Mouse (Mus musculus) liver, adult 2 months (tissue): Measurements from ENCODE around the gene Tmem100.

Source experiments
- CTCF ChIP-seq: fragments of 200-500 bp; IDR thresholded peaks from 2 replicates; pipeline ENCODE4 v1.5.1; 2011; ENCODE audit warnings: low read depth, low read length, control low read depth
- POLR2A ChIP-seq: fragments of 200-500 bp; IDR thresholded peaks from 2 replicates; pipeline ENCODE4 v1.6.1; 2011; ENCODE audit warnings: low read length, control low read depth; ENCODE audit not compliant: insufficient read depth; ENCODE audit errors: extremely low read depth

DNA sequence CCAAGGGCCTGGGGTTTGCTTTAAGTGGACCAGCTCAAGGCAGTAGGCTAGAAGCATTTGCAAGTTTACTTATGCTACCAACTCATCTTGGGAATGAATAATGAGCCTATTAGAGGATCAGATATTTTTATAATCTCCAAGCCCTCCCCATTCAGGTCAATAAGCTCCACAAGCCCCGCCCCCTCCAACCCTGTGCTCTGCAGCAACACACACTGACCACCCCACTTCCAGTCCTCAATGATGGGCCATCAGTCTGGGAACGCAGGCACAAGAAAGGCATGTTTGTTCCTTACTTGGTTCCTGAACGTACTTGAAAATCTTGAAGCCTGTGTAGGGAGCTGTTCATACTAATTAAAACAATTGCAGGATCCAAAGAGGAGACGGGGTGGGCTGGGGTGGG is 23.7 kb downstream of the Tmem100 start:
- TF ChIP-seq POLR2A: no peak
- no peak for TF ChIP-seq CTCF
